Mouse (Mus musculus): ENCODE results near the gene Gpn1.

The Gpn1 gene

GRCm38 (mm10) chr5:31559401-31559800 lies 64.9 kb downstream of the Gpn1 start:
- DNase-seq (ENCODE audit: low spot score in 2 of 2): no peak

GRCm38 (mm10) chr5:31560352-31560751 lies 65.8 kb downstream of the Gpn1 start:
- no peak for DNase-seq (ENCODE audit: low spot score in 2 of 2)

- DNase-seq (ENCODE audit: low spot score in 2 of 2): peak; percentile 59 to 82
Observed at GRCm38 (mm10) chr5:31562036-31562666, 67.6 kb downstream of the Gpn1 start.

All from frontal cortex, postnatal 36 days (tissue).